Mouse (Mus musculus): Measurements from ENCODE around the gene 4930444G20Rik.

GRCm38 (mm10) chr10:22055308-22055707, 12.6 kb downstream of the 4930444G20Rik start:
- TF ChIP-seq CTCF (IDR thresholded peaks at IDR 0.05; ENCODE audit: low read depth) (no peak), EP300 (optimal IDR thresholded peaks at IDR 0.05) (no peak)
